Mouse (Mus musculus) frontal cortex, adult 2 months (tissue): Measurements from ENCODE around the gene Sphkap. TPM values are rescaled to one million over a fixed set of nuclear protein-coding genes. Genes with fewer than 3 reads are reported as not detected.
A peak's percentile ranks its signal among the peaks of the same experiment; 100 is the strongest.

Source experiments
- DNase-seq, 2 experiments: peaks; one replicate each; pipeline ENCODE4 v3.0.0; 2022; ENCODE audit warnings: low spot score in 1 of 2; ENCODE audit errors: extremely low spot score in 1 of 2
- polyA plus RNA-seq: library from polyadenylated mRNA; depleted of rRNA; stranded (reverse); fragments of >200 nt; gene quantifications from 2 replicates; pipeline ENCODE4 v1.2.3, GENCODE M21; 2012; rRNA removed

Gene Sphkap
- 48.2 and 59.1 TPM in 2 replicates for polyA plus RNA-seq

DNA sequence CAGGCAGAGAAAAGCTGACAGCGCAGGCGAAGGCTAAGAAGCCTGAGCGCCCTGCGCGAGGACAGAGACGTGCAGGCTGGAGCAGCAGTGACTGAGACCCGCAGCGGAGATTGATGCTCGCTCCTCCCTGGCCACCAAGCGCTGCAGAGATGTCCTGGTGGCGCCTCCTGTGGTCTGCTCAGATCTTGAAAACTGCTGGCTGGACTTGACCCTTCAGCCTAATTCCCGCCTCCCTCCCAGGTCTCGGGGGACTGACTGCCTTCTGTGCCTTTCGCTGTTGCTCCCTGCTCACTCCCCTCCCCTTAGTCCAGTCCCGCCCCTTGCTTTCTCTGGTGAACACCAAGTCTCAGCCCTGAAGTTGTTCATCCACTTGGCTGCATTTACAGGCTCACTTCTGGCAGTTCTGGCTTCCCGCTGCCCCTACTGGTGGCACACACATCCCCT is at the start of gene Sphkap:
Sphkap (minus strand) TSS at position 180 of the 444 bp plus-strand sequence.
- peak; percentile 41 to 68 for DNase-seq

DNA sequence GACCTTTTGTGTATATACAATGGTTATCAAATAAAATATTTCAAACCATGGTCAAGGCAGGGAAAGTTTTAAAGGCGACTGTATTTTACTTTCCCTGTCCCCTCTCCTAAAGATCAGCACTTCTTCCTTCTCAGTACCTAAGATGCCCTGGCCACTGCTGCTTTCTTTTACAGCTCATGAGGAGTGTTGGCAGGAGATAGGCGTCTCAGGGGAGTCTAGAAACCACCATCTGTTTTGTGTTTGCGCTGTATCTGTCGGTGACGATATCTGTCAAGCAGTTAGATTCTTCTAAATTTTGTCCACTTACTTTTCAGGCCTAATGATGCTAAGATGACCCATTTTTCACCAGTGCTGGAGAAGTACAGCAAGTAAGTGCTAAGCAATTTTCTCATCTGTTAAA is 43.3 kb upstream of the Sphkap start:
- peak in 1 of 2 experiments; percentile 2 for DNase-seq

GRCm38 (mm10) chr1:83440422-83440821 is 32.4 kb upstream of the Sphkap start:
- no peak for DNase-seq

- DNase-seq, result no peak
Observed at GRCm38 (mm10) chr1:83433932-83434331, 25.9 kb upstream of the Sphkap start.

GRCm38 (mm10) chr1:83429866-83430265 is 21.9 kb upstream of the Sphkap start:
- DNase-seq, result no peak

GRCm38 (mm10) chr1:83407616-83408015 is 384 bp downstream of the Sphkap start:
- DNase-seq, result no peak

DNA sequence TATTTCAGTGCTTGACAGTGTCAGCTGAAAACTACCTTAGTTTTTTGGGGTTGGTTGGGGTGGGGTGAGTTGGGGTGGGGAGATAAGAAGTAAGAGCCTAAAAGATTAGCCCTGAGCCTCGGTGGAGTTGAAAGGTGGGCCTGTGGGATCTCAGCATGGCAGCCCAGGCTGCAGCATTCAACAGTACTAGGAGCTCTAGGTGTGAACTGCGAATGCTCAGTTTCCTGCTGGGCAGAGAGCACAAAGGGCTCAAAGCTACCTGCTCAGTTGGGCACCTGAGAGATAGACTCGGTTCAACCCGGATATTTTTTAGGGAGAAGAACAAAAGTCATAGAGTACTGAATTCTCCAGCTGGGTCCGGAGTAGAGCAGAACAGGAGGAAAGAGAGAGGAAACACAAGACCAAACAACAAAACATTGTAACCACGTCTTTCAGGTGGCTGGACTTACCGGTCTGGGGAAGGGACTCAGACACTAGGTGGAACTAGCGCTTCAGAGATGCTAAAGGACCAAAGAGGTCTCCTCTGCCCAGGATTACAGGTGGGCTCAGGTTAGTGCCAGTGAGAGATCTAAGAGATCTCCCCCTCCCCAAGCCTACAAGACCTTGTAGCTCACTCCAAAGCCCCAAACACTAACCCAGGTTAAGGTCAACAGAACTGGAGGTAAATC is 984 bp downstream of the Sphkap start:
- DNase-seq, result no peak

- peak in 1 of 2 experiments; percentile 39 for DNase-seq
Observed at GRCm38 (mm10) chr1:83401079-83401478, 6.9 kb downstream of the Sphkap start.

- no peak for DNase-seq
Observed at GRCm38 (mm10) chr1:83396284-83396683, 11.7 kb downstream of the Sphkap start.

DNA sequence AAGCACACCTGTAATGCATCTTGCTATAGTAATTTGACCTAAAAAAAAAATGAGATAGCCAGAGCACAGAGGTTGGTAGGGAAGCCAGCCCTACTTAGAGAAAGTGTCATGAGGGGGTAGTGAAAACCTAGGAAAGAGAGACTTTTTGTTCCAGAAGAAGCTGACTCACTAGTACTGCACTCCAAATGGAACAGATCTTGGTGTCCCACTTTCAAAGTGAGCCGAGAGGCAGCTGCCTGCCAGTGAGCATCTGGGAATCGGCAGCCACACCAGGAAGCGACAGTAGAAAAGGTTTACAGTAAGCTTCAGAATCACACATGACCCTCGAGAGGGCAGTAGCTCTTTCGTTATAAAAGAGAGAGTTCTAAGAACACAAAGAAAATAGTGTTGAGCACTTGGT is 12.4 kb downstream of the Sphkap start:
- DNase-seq, result peak in 1 of 2 experiments; percentile 70

- DNase-seq, result no peak
Observed at GRCm38 (mm10) chr1:83389419-83389818, 18.6 kb downstream of the Sphkap start.

- DNase-seq, result no peak
Observed at GRCm38 (mm10) chr1:83377404-83377803, 30.6 kb downstream of the Sphkap start.

- no peak for DNase-seq
Observed at GRCm38 (mm10) chr1:83366456-83366855, 41.5 kb downstream of the Sphkap start.

DNA sequence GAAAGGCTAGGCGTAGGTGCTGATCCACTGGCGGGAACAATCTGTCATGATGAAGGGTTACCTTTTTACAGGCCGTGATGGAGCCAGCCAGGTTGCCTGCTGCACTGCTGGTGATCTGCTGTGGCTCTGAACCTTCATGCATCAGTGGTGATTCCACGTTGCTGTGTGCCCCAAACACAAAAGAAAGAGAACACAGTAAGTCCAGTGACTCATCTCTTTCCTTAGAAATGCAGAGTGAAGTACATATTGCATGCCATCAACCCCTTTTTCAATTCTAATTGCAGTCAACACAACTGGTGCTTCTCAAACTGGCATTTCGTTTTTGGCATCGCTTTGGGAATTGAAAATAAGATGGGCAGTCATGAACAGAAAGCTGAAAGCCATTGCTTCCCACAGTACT is 45.8 kb downstream of the Sphkap start:
- DNase-seq, result peak in 1 of 2 experiments; percentile 34

GRCm38 (mm10) chr1:83346453-83346852 is 61.5 kb downstream of the Sphkap start:
- no peak for DNase-seq

- peak in 1 of 2 experiments; percentile 40 for DNase-seq
Observed at GRCm38 (mm10) chr1:83345572-83345971, 62.4 kb downstream of the Sphkap start.

- DNase-seq, result no peak
Observed at GRCm38 (mm10) chr1:83345069-83345468, 62.9 kb downstream of the Sphkap start.

DNA sequence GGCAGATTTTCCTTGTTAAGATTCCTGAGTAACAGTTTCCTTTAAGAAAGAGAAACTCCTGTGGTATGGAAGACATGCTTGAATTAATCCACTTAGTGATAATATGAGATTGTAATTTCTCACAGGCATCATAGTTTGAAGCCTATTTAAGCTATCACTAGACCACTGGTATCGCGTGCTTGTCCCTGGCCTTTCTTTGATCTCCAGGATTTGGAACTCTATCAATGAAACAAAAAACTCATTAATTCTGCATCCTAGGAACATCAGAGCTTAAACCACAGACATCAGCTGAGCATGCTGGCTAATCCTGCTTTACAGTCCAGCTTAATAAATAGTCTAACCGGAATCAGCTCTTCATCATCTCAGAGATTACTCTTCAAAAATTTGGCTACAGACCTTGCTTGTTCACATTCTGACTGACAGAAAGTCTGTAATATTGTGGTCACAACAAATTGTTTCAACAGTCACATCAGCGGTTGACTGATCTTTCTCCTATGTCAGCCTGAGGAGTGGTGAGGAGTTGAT is 65.2 kb downstream of the Sphkap start:
- DNase-seq, result no peak

DNA sequence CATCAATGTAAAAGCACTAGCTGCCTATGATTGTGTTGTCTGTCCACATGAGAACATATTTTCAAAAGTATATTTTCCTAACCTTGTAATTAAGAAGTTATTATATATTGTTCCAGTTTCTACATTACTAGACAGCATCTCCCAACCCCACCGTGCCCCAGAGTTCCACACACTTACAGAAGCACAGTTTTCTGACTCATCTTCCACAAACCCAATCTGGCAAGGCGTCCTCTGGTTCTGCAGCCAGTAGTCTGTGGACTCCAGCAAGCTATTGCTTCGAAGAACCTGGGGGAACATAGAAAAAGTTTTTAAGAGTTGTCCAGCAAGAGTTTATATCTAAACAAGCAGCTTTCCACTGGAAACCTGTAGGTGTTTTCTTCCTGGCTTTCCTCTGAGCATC is 68.6 kb downstream of the Sphkap start:
- DNase-seq, result peak in 1 of 2 experiments; percentile 34

- DNase-seq, result no peak
Observed at GRCm38 (mm10) chr1:83316917-83317316, 91.1 kb downstream of the Sphkap start.

DNA sequence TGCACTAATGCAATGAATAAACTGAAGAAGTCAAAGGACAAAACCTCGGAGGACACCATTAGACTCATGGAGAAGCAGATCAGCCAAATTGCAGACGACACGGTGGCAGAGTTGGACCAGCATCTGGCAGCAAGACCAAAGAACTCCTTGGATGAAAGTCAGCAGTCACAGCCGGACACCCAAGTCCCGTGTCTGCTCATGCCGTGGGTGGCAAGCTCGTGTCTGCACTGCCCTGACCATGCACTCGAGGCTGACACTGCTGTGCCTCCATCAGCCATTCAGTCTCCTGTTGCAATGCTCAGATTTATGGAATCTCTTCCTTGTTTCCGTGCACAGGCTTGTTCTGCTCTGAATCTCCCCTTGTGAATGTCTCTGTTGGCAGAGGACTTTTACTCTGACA is 92.9 kb downstream of the Sphkap start:
- DNase-seq, result no peak

- DNase-seq, result no peak
Observed at GRCm38 (mm10) chr1:83311607-83312295, 96.2 kb downstream of the Sphkap start.
